Mouse (Mus musculus): ENCODE results near the gene Lsr. TPM values are rescaled to one million over a fixed set of nuclear protein-coding genes. Genes with fewer than 3 reads are reported as not detected.
A peak's percentile ranks its signal among the peaks of the same experiment; 100 is the strongest.

The Lsr gene
- total RNA-seq, 1 experiment: 54.6 TPM

- DNase-seq (ENCODE audit: low read depth, low spot score): no peak
- Histone ChIP-seq H3K9ac (ENCODE audit: insufficient read depth, low read depth, low read length, poor library complexity, severe bottlenecking) (no peak overlapping the region), H3K4me1 (ENCODE audit: control insufficient read depth in 2 of 2, insufficient read depth in 2 of 2, low read length in 2 of 2, poor library complexity in 1 of 2) (no peaks in the 10 kb centered on the region), H3K27ac (ENCODE audit: insufficient read depth, low read depth, low read length, poor library complexity, severe bottlenecking) (no peak overlapping the region), H3K4me3 (ENCODE audit: insufficient read depth in 1 of 2, low read depth in 1 of 2, low read length in 2 of 2, poor library complexity in 1 of 2, severe bottlenecking in 1 of 2) (no peak overlapping the region), H3K36me3 (ENCODE audit: control insufficient read depth, insufficient read depth, low read length, poor library complexity, severe bottlenecking) (no peaks in the 10 kb centered on the region), H3K9me3 (ENCODE audit: control insufficient read depth, insufficient read depth, low read depth, low read length) (no peaks in the 10 kb centered on the region)
- TF ChIP-seq CHD2 (IDR thresholded peaks at IDR 0.05; ENCODE audit: low read depth, low read length): no peak
- TF ChIP-seq ZC3H11A (IDR thresholded peaks at IDR 0.05; ENCODE audit: borderline replicate concordance, low read depth, low read length): no peak
- TF ChIP-seq MAFK (IDR thresholded peaks at IDR 0.05; ENCODE audit: insufficient read depth, low read depth, low read length): no peak
- TF ChIP-seq HCFC1 (IDR thresholded peaks at IDR 0.05; ENCODE audit: borderline replicate concordance, insufficient read depth, low read length): no peak
- no peak for TF ChIP-seq ZNF384 (IDR thresholded peaks at IDR 0.05; ENCODE audit: low read depth, low read length)
- in situ Hi-C loops (cut with MboI; ENCODE audit: low sequenced_read_pairs in 2 of 2, unreplicated experiment in 2 of 2): no loop called here
Measured at GRCm38 (mm10) chr7:31008175-31008574, 34.9 kb upstream of the Lsr start.

GRCm38 (mm10) chr7:31007775-31008174 lies 34.5 kb upstream of the Lsr start:
- Histone ChIP-seq H3K36me3 (ENCODE audit: control insufficient read depth, insufficient read depth, low read length, poor library complexity, severe bottlenecking) (no peaks in the 10 kb centered on the region), H3K27ac (ENCODE audit: insufficient read depth, low read depth, low read length, poor library complexity, severe bottlenecking) (no peak overlapping the region), H3K4me3 (ENCODE audit: insufficient read depth in 1 of 2, low read depth in 1 of 2, low read length in 2 of 2, poor library complexity in 1 of 2, severe bottlenecking in 1 of 2) (no peak overlapping the region), H3K4me1 (ENCODE audit: control insufficient read depth in 2 of 2, insufficient read depth in 2 of 2, low read length in 2 of 2, poor library complexity in 1 of 2) (no peaks in the 10 kb centered on the region), H3K9me3 (ENCODE audit: control insufficient read depth, insufficient read depth, low read depth, low read length) (no peaks in the 10 kb centered on the region), H3K9ac (ENCODE audit: insufficient read depth, low read depth, low read length, poor library complexity, severe bottlenecking) (no peak overlapping the region)
- in situ Hi-C loops (cut with MboI; ENCODE audit: low sequenced_read_pairs in 2 of 2, unreplicated experiment in 2 of 2): no loop called here
- DNase-seq (ENCODE audit: low read depth, low spot score): no peak
- TF ChIP-seq CHD2 (IDR thresholded peaks at IDR 0.05; ENCODE audit: low read depth, low read length) (no peak), ZNF384 (IDR thresholded peaks at IDR 0.05; ENCODE audit: low read depth, low read length) (no peak), ZC3H11A (IDR thresholded peaks at IDR 0.05; ENCODE audit: borderline replicate concordance, low read depth, low read length) (no peak), HCFC1 (IDR thresholded peaks at IDR 0.05; ENCODE audit: borderline replicate concordance, insufficient read depth, low read length) (no peak), MAFK (IDR thresholded peaks at IDR 0.05; ENCODE audit: insufficient read depth, low read depth, low read length) (no peak)

GRCm38 (mm10) chr7:31002650-31003049 lies 29.4 kb upstream of the Lsr start:
- no peak for DNase-seq (ENCODE audit: low read depth, low spot score)
- no peak for TF ChIP-seq ZNF384 (IDR thresholded peaks at IDR 0.05; ENCODE audit: low read depth, low read length)
- TF ChIP-seq ZC3H11A (IDR thresholded peaks at IDR 0.05; ENCODE audit: borderline replicate concordance, low read depth, low read length): no peak
- no peak for TF ChIP-seq CHD2 (IDR thresholded peaks at IDR 0.05; ENCODE audit: low read depth, low read length)
- no peak for TF ChIP-seq HCFC1 (IDR thresholded peaks at IDR 0.05; ENCODE audit: borderline replicate concordance, insufficient read depth, low read length)
- TF ChIP-seq MAFK (IDR thresholded peaks at IDR 0.05; ENCODE audit: insufficient read depth, low read depth, low read length): no peak
- in situ Hi-C loops (cut with MboI; ENCODE audit: low sequenced_read_pairs in 2 of 2, unreplicated experiment in 2 of 2): no loop called here
- H3K9ac ChIP-seq (ENCODE audit: insufficient read depth, low read depth, low read length, poor library complexity, severe bottlenecking): no peak overlapping the region
- H3K27ac ChIP-seq (ENCODE audit: insufficient read depth, low read depth, low read length, poor library complexity, severe bottlenecking): no peak overlapping the region
- H3K4me3 ChIP-seq (ENCODE audit: insufficient read depth in 1 of 2, low read depth in 1 of 2, low read length in 2 of 2, poor library complexity in 1 of 2, severe bottlenecking in 1 of 2): no peak overlapping the region
- no peaks in the 10 kb centered on the region for H3K9me3 ChIP-seq (ENCODE audit: control insufficient read depth, insufficient read depth, low read depth, low read length)
- no peaks in the 10 kb centered on the region for H3K4me1 ChIP-seq (ENCODE audit: control insufficient read depth in 2 of 2, insufficient read depth in 2 of 2, low read length in 2 of 2, poor library complexity in 1 of 2)
- H3K36me3 ChIP-seq (ENCODE audit: control insufficient read depth, insufficient read depth, low read length, poor library complexity, severe bottlenecking): no peaks in the 10 kb centered on the region

GRCm38 (mm10) chr7:31000505-31001020 lies 27.3 kb upstream of the Lsr start:
- Histone ChIP-seq H3K4me1 (ENCODE audit: control insufficient read depth in 2 of 2, insufficient read depth in 2 of 2, low read length in 2 of 2, poor library complexity in 1 of 2) (no peaks in the 10 kb centered on the region), H3K9ac (ENCODE audit: insufficient read depth, low read depth, low read length, poor library complexity, severe bottlenecking) (no peak overlapping the region), H3K36me3 (ENCODE audit: control insufficient read depth, insufficient read depth, low read length, poor library complexity, severe bottlenecking) (no peaks in the 10 kb centered on the region), H3K4me3 (ENCODE audit: insufficient read depth in 1 of 2, low read depth in 1 of 2, low read length in 2 of 2, poor library complexity in 1 of 2, severe bottlenecking in 1 of 2) (no peak overlapping the region), H3K27ac (ENCODE audit: insufficient read depth, low read depth, low read length, poor library complexity, severe bottlenecking) (no peak overlapping the region), H3K9me3 (ENCODE audit: control insufficient read depth, insufficient read depth, low read depth, low read length) (no peaks in the 10 kb centered on the region)
- DNase-seq (ENCODE audit: low read depth, low spot score): no peak
- TF ChIP-seq HCFC1 (IDR thresholded peaks at IDR 0.05; ENCODE audit: borderline replicate concordance, insufficient read depth, low read length) (no peak), MAFK (IDR thresholded peaks at IDR 0.05; ENCODE audit: insufficient read depth, low read depth, low read length) (no peak), CHD2 (IDR thresholded peaks at IDR 0.05; ENCODE audit: low read depth, low read length) (no peak), ZNF384 (IDR thresholded peaks at IDR 0.05; ENCODE audit: low read depth, low read length) (no peak), ZC3H11A (IDR thresholded peaks at IDR 0.05; ENCODE audit: borderline replicate concordance, low read depth, low read length) (no peak)
- in situ Hi-C loops (cut with MboI; ENCODE audit: low sequenced_read_pairs in 2 of 2, unreplicated experiment in 2 of 2): no loop called here

GRCm38 (mm10) chr7:30996491-30996890 lies 23.2 kb upstream of the Lsr start:
- no peaks in the 10 kb centered on the region for H3K9me3 ChIP-seq (ENCODE audit: control insufficient read depth, insufficient read depth, low read depth, low read length)
- in situ Hi-C loops (cut with MboI; ENCODE audit: low sequenced_read_pairs in 2 of 2, unreplicated experiment in 2 of 2): no loop called here
- no peaks in the 10 kb centered on the region for H3K4me1 ChIP-seq (ENCODE audit: control insufficient read depth in 2 of 2, insufficient read depth in 2 of 2, low read length in 2 of 2, poor library complexity in 1 of 2)
- peak; percentile 15 for DNase-seq (ENCODE audit: low read depth, low spot score)
- H3K9ac ChIP-seq (ENCODE audit: insufficient read depth, low read depth, low read length, poor library complexity, severe bottlenecking): no peak overlapping the region
- no peak overlapping the region for H3K27ac ChIP-seq (ENCODE audit: insufficient read depth, low read depth, low read length, poor library complexity, severe bottlenecking)
- no peaks in the 10 kb centered on the region for H3K36me3 ChIP-seq (ENCODE audit: control insufficient read depth, insufficient read depth, low read length, poor library complexity, severe bottlenecking)
- TF ChIP-seq HCFC1 (IDR thresholded peaks at IDR 0.05; ENCODE audit: borderline replicate concordance, insufficient read depth, low read length): no peak
- no peak for TF ChIP-seq MAFK (IDR thresholded peaks at IDR 0.05; ENCODE audit: insufficient read depth, low read depth, low read length)
- no peak for TF ChIP-seq ZNF384 (IDR thresholded peaks at IDR 0.05; ENCODE audit: low read depth, low read length)
- TF ChIP-seq CHD2 (IDR thresholded peaks at IDR 0.05; ENCODE audit: low read depth, low read length): no peak
- peak; percentile 7; the same call in 1 of the 2 replicates for TF ChIP-seq ZC3H11A (IDR thresholded peaks at IDR 0.05; ENCODE audit: borderline replicate concordance, low read depth, low read length)
- no peak overlapping the region for H3K4me3 ChIP-seq (ENCODE audit: insufficient read depth in 1 of 2, low read depth in 1 of 2, low read length in 2 of 2, poor library complexity in 1 of 2, severe bottlenecking in 1 of 2)

Data from ES-E14 (cell line).